Mouse (Mus musculus): ENCODE measurements around the gene Armc9. TPM values are rescaled to one million over a fixed set of nuclear protein-coding genes. Genes with fewer than 3 reads are reported as not detected.

Gene Armc9
- polyA plus RNA-seq, 1 experiment from 2014 or later: 30.2 TPM

GRCm38 (mm10) chr1:86178462-86179253, 24.1 kb downstream of the Armc9 start:
- no peaks in the 10 kb centered on the region for H3K4me1 ChIP-seq
- no peak overlapping the region for H3K27ac ChIP-seq
- no peak overlapping the region for H3K4me3 ChIP-seq
- WGBS: 42% methylated on average over 7 of the region's 7 CpGs
- no peaks in the 10 kb centered on the region for H3K9me3 ChIP-seq (replicated peaks)
- peak; percentile 63 for ATAC-seq
- H3K9ac ChIP-seq: no peak overlapping the region
- no peaks in the 10 kb centered on the region for H3K27me3 ChIP-seq
- H3K4me2 ChIP-seq: no peak overlapping the region
- peaks cover 43% of the 10 kb centered on the region for H3K36me3 ChIP-seq (ENCODE audit: poor library complexity, severe bottlenecking)

- H3K27ac ChIP-seq: no peak overlapping the region
- no peak overlapping the region for H3K9ac ChIP-seq
- H3K4me2 ChIP-seq: no peak overlapping the region
- 86% methylated on average over 5 of the region's 5 CpGs for WGBS
- no peaks in the 10 kb centered on the region for H3K4me1 ChIP-seq
- H3K36me3 ChIP-seq (ENCODE audit: poor library complexity, severe bottlenecking): peaks cover 15% of the 10 kb centered on the region; the same call in 1 of the 2 replicates
- H3K9me3 ChIP-seq (replicated peaks): no peaks in the 10 kb centered on the region
- ATAC-seq: no peak
- H3K4me3 ChIP-seq: no peak overlapping the region
- no peaks in the 10 kb centered on the region for H3K27me3 ChIP-seq
These were observed 27.6 kb downstream of the Armc9 start for GRCm38 (mm10) chr1:86182004-86182709.

- Histone ChIP-seq H3K27ac (no peak overlapping the region), H3K4me1 (no peaks in the 10 kb centered on the region), H3K36me3 (ENCODE audit: poor library complexity, severe bottlenecking) (peaks cover 10% of the 10 kb centered on the region), H3K4me2 (no peak overlapping the region), H3K27me3 (no peaks in the 10 kb centered on the region), H3K4me3 (no peak overlapping the region), H3K9me3 (replicated peaks) (no peaks in the 10 kb centered on the region), H3K9ac (no peak overlapping the region)
- ATAC-seq: no peak
- 93% methylated on average over 4 of the region's 4 CpGs for WGBS
These were observed 29.1 kb downstream of the Armc9 start for GRCm38 (mm10) chr1:86183577-86184263.

- H3K27me3 ChIP-seq: no peaks in the 10 kb centered on the region
- ATAC-seq: no peak
- no peak overlapping the region for H3K4me2 ChIP-seq
- WGBS: 90% methylated on average over 7 of the region's 7 CpGs
- H3K4me3 ChIP-seq: no peak overlapping the region
- peaks cover 26% of the 10 kb centered on the region for H3K36me3 ChIP-seq (ENCODE audit: poor library complexity, severe bottlenecking)
- no peaks in the 10 kb centered on the region for H3K9me3 ChIP-seq (replicated peaks)
- no peaks in the 10 kb centered on the region for H3K4me1 ChIP-seq
- H3K9ac ChIP-seq: no peak overlapping the region
- H3K27ac ChIP-seq: no peak overlapping the region
These were observed 32.2 kb downstream of the Armc9 start for GRCm38 (mm10) chr1:86186762-86187161.

GRCm38 (mm10) chr1:86187856-86188255, 33.3 kb downstream of the Armc9 start:
- ATAC-seq: no peak

GRCm38 (mm10) chr1:86188271-86188670, 33.7 kb downstream of the Armc9 start:
- WGBS: 86% methylated on average over 2 of the region's 2 CpGs
- Histone ChIP-seq H3K9me3 (replicated peaks) (no peaks in the 10 kb centered on the region), H3K27me3 (no peaks in the 10 kb centered on the region), H3K4me3 (no peak overlapping the region), H3K9ac (no peak overlapping the region), H3K36me3 (ENCODE audit: poor library complexity, severe bottlenecking) (peaks cover 34% of the 10 kb centered on the region), H3K4me1 (no peaks in the 10 kb centered on the region), H3K27ac (no peak overlapping the region), H3K4me2 (no peak overlapping the region)
- no peak for ATAC-seq

More at GRCm38 (mm10) chr1:86187856-86188255, 33.3 kb downstream of the Armc9 start:
- H3K27me3 ChIP-seq: no peaks in the 10 kb centered on the region
- H3K9ac ChIP-seq: no peak overlapping the region
- H3K36me3 ChIP-seq (ENCODE audit: poor library complexity, severe bottlenecking): peaks cover 34% of the 10 kb centered on the region
- WGBS: 65% methylated on average over 2 of the region's 2 CpGs
- no peak overlapping the region for H3K4me3 ChIP-seq
- no peak overlapping the region for H3K27ac ChIP-seq
- no peak overlapping the region for H3K4me2 ChIP-seq
- H3K9me3 ChIP-seq (replicated peaks): no peaks in the 10 kb centered on the region
- no peaks in the 10 kb centered on the region for H3K4me1 ChIP-seq

- no peaks in the 10 kb centered on the region for H3K4me1 ChIP-seq
- no peak for ATAC-seq
- H3K27ac ChIP-seq: no peak overlapping the region
- H3K9ac ChIP-seq: no peak overlapping the region
- H3K4me2 ChIP-seq: no peak overlapping the region
- 83% methylated on average over 6 of the region's 6 CpGs for WGBS
- no peak overlapping the region for H3K4me3 ChIP-seq
- H3K36me3 ChIP-seq (ENCODE audit: poor library complexity, severe bottlenecking): peaks cover 40% of the 10 kb centered on the region
- no peaks in the 10 kb centered on the region for H3K27me3 ChIP-seq
- H3K9me3 ChIP-seq (replicated peaks): no peaks in the 10 kb centered on the region
These were observed 34.6 kb downstream of the Armc9 start for GRCm38 (mm10) chr1:86189034-86189702.

GRCm38 (mm10) chr1:86190843-86191242, 36.3 kb downstream of the Armc9 start:
- Histone ChIP-seq H3K27me3 (no peaks in the 10 kb centered on the region), H3K9ac (no peak overlapping the region), H3K9me3 (replicated peaks) (no peaks in the 10 kb centered on the region), H3K4me1 (no peaks in the 10 kb centered on the region), H3K27ac (no peak overlapping the region), H3K4me2 (no peak overlapping the region), H3K36me3 (ENCODE audit: poor library complexity, severe bottlenecking) (peaks cover 52% of the 10 kb centered on the region), H3K4me3 (no peak overlapping the region)
- ATAC-seq: no peak
- WGBS: 88% methylated on average over 6 of the region's 6 CpGs

- Histone ChIP-seq H3K27me3 (no peaks in the 10 kb centered on the region), H3K36me3 (ENCODE audit: poor library complexity, severe bottlenecking) (peaks cover 72% of the 10 kb centered on the region), H3K27ac (no peak overlapping the region), H3K9ac (no peak overlapping the region), H3K4me3 (no peak overlapping the region), H3K4me1 (no peaks in the 10 kb centered on the region), H3K4me2 (no peak overlapping the region), H3K9me3 (replicated peaks) (no peaks in the 10 kb centered on the region)
- 72% methylated on average over 7 of the region's 7 CpGs for WGBS
- ATAC-seq: no peak
These were observed 39.5 kb downstream of the Armc9 start for GRCm38 (mm10) chr1:86194044-86194443.

- WGBS: 84% methylated on average over 6 of the region's 6 CpGs
- Histone ChIP-seq H3K27ac (no peak overlapping the region), H3K27me3 (no peaks in the 10 kb centered on the region), H3K36me3 (ENCODE audit: poor library complexity, severe bottlenecking) (peaks cover 85% of the 10 kb centered on the region), H3K9me3 (replicated peaks) (no peaks in the 10 kb centered on the region), H3K4me2 (no peak overlapping the region), H3K4me3 (no peak overlapping the region), H3K9ac (no peak overlapping the region), H3K4me1 (no peaks in the 10 kb centered on the region)
- no peak for ATAC-seq
These were observed 43.7 kb downstream of the Armc9 start for GRCm38 (mm10) chr1:86198276-86198675.

GRCm38 (mm10) chr1:86199026-86199425, 44.4 kb downstream of the Armc9 start:
- Histone ChIP-seq H3K36me3 (ENCODE audit: poor library complexity, severe bottlenecking) (peaks cover 89% of the 10 kb centered on the region), H3K27ac (no peak overlapping the region), H3K27me3 (no peaks in the 10 kb centered on the region), H3K9ac (no peak overlapping the region), H3K4me3 (no peak overlapping the region), H3K4me2 (no peak overlapping the region), H3K4me1 (no peaks in the 10 kb centered on the region), H3K9me3 (replicated peaks) (no peaks in the 10 kb centered on the region)
- WGBS: 80% methylated on average over 5 of the region's 5 CpGs
- ATAC-seq: no peak

GRCm38 (mm10) chr1:86201312-86201711, 46.7 kb downstream of the Armc9 start:
- no peaks in the 10 kb centered on the region for H3K27me3 ChIP-seq
- no peaks in the 10 kb centered on the region for H3K9me3 ChIP-seq (replicated peaks)
- H3K4me1 ChIP-seq: no peaks in the 10 kb centered on the region
- no peak for ATAC-seq
- no peak overlapping the region for H3K9ac ChIP-seq
- no peak overlapping the region for H3K4me3 ChIP-seq
- no peak overlapping the region for H3K4me2 ChIP-seq
- H3K36me3 ChIP-seq (ENCODE audit: poor library complexity, severe bottlenecking): peaks cover 86% of the 10 kb centered on the region
- no peak overlapping the region for H3K27ac ChIP-seq
